Mouse (Mus musculus) olfactory bulb, adult 2 months (tissue): Measurements from ENCODE around the gene Akap4.

Source experiments
- CTCF ChIP-seq: fragments of 200-500 bp; IDR thresholded peaks from 2 replicates; pipeline ENCODE4 v1.5.1; 2012; ENCODE audit warnings: low read depth, mild to moderate bottlenecking, low read length, moderate library complexity; ENCODE audit not compliant: insufficient read depth
- POLR2A ChIP-seq: fragments of 200-500 bp; IDR thresholded peaks from 2 replicates; pipeline ENCODE4 v1.6.1; 2012; ENCODE audit warnings: mild to moderate bottlenecking, low read depth, low read length, moderate library complexity; ENCODE audit not compliant: insufficient read depth

DNA sequence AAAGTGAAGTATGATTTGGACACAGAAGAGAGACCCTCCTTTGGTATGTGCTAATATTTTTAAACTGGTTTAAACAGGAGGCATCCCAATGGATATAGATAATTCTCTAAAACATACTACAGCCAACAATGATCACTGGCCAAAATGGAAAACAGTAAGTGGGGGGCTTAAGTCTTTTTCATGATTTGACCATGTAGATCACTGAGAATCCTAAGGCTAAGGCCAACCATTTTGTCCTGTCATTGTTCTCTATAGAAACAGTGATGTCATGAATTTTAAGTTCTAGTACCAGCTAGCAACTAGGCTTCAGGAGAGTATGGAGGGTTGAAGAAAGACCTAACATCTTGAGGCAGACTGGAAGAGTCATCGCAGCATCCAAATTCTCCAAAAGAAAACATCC is at the start of gene Akap4:
- no peak for TF ChIP-seq CTCF
- no peak for TF ChIP-seq POLR2A
